Mouse (Mus musculus): ENCODE measurements around the gene Trmu.

- TF ChIP-seq CTCF (IDR thresholded peaks at IDR 0.05; ENCODE audit: borderline replicate concordance, extremely low read depth, insufficient read depth, insufficient read length) (no peak), POLR2A (IDR thresholded peaks at IDR 0.05; ENCODE audit: borderline replicate concordance, extremely low read depth, insufficient read depth, insufficient read length, poor library complexity, severe bottlenecking) (no peak)
These were observed 56.5 kb downstream of the Trmu start for GRCm38 (mm10) chr15:85935627-85936049.

Measured in brain, embryonic 14.5 days (tissue).